Mouse (Mus musculus) urinary bladder, postnatal 25 days (tissue): ENCODE data around the gene Ell2.
A peak's percentile ranks its signal among the peaks of the same experiment; 100 is the strongest.

Source experiments
- DNase-seq: peaks from one replicate; pipeline ENCODE4 v3.0.0; 2022; ENCODE audit warnings: low spot score

Gene Ell2

DNA sequence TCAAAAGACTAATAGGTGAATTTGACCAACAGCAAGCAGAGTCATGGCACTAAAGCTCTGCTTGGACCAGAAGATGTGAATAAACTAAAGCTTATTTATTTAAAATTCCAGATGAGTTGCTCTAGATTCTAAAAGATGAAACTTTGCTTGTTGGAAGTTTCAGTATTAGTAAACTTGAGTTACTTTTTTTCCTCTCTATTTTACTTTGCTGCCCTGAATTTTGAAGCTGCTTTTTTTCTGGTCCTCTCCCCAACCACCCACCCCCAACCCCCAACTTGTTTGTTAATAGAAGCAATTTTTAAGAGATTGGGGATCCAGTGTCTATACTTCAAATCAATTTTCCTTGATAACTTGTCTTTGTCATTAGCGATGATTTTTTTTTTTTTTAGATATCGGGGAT lies 64.2 kb downstream of the Ell2 start:
- no peak for DNase-seq

GRCm38 (mm10) chr13:75771404-75771803 lies 64.8 kb downstream of the Ell2 start:
- no peak for DNase-seq

DNA sequence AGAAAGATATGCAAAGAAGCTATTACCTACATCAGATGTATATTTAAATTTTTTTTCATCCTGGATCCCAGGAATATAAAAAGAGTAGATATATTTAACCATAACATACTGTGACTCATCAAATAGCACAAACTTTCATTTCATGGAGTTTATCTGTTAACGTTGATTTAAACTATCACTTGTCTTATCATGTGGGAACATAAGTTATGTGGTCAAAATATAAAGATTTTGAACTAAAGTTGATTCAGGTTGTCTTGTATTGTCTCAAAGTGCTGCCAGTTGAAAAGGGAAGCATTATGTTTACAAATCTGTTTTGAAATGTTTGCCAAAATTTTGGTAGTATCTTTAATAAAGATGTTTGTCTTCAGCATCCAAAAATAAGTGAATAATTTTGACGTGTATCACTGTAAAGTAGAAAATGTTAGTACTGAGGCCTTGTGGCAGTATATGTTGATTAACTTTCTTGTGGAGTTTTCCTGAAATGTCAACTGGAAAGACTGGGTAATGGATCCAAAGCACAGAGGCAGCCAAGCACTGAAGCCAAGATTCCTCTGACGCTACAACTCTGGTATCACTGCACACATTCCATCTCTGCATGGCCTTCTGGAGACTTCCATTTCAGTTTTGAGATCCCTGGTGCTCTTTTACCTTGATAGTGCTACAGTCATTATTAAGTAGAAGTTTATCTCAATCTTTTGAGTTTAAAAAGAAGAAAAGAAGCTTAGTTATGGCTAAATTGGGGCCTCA lies 65.6 kb downstream of the Ell2 start:
- no peak for DNase-seq

- DNase-seq = no peak
Measured at GRCm38 (mm10) chr13:75775961-75776360, 69.4 kb downstream of the Ell2 start.

- DNase-seq = no peak
Measured at GRCm38 (mm10) chr13:75776692-75777091, 70.1 kb downstream of the Ell2 start.

- no peak for DNase-seq
Measured at GRCm38 (mm10) chr13:75778156-75778555, 71.6 kb downstream of the Ell2 start.

GRCm38 (mm10) chr13:75779169-75779568 lies 72.6 kb downstream of the Ell2 start:
- DNase-seq = no peak

- DNase-seq = no peak
Measured at GRCm38 (mm10) chr13:75780096-75780495, 73.5 kb downstream of the Ell2 start.

- no peak for DNase-seq
Measured at GRCm38 (mm10) chr13:75785726-75786125, 79.2 kb downstream of the Ell2 start.

DNA sequence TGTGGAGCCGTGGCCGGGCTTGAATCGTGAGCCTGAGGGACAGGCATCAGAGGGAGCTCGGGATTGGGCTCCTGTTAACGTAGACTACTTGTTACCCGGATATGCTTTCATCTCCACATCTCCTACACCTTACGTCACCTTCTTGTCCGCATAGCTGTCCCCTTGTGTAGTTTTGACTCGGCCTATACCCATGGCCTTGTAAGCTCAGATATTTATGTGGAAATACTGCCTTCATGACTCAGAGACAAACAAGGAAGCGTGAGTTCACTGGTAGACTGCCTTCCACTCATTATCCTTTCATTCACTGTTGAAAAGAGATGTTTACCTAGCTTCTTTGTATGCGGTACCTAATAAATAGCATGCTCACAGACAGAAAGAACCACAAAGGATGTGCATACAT lies 79.7 kb downstream of the Ell2 start:
- no peak for DNase-seq

DNA sequence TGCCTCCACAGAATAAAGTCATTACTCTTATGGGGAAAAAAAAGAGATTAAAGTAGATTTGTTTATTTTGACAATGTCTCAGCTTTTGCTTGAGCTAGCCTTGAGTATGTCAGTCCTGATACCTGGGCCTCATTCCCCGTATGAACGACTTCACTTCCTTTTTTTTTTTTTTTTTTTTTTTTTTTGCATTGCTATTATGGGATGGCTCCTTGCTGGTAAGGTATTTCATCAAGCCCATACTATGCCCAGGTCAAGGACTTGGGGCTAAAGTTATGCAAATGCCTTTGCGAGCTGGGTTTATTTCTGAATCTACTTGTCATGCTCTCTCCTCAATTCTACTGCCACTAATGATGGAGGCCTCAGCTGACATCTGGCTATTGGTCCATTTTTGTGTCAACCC lies 80.8 kb downstream of the Ell2 start:
- no peak for DNase-seq

GRCm38 (mm10) chr13:75788178-75788577 lies 81.6 kb downstream of the Ell2 start:
- DNase-seq = no peak

DNA sequence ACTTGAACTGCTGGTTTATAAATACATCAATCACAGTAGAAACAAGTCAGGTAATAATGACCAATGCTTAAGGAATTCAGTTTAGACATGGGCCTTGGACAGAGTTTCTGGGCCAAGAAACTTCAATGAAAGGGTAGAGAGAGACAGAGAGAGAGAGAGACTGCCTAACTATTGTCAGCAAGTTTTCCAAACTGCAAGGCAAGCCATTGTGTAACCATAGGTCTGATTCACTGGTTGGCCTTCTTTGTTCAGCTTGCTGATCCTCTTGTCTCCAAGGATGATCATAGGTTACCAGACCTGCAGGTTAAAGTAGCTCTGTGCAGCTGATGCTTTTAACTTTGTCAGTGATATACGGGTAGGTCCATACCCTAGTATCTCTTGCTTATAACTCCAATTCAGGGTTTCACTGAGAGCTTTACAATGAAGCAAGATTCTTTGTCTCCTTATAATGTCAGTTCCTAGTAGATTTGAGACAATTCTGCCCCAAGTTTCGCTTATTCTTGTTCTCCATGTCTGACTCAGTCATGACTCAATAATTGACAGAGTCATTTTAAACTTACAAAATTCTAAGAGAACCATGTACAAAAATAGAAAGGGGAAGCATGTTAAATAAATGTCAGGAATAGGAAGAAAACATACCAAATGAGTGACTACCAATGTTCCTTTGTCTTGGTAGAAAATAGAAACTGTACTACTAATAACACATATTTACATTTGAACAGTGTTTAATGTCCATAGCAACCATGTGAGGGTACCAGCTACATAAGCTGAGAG lies 82.7 kb downstream of the Ell2 start:
- DNase-seq = no peak

DNA sequence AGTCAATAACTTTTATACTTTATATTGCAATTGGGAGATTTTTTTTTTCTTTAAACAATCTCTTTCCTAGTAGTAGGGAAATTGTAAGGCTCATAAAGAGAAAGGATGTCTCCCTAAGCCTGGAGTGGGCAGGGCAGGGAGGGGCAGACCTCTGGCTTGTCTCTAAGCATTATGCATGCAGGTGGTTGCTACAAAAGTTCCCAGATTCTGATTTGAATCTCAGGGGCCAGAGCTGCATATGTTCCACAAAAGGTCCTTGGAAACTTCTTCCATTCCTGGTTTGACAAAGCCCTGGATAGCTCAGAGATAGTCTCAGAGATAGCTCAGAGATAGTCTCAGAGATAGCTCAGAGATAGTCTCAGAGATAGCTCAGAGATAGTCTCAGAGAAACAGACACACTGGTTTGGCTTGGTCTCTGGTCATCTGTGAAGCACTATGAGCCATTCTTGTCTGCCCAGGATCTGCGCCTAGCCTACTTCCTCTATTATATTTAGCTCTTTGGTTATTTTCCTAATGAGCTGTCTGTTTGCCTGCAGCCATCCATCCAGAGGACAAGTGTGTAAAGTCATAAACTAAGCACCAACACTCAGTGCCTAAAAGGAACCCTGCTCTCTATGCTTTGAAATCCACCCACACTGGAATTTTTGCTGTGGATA lies 84.1 kb downstream of the Ell2 start:
- DNase-seq = no peak

DNA sequence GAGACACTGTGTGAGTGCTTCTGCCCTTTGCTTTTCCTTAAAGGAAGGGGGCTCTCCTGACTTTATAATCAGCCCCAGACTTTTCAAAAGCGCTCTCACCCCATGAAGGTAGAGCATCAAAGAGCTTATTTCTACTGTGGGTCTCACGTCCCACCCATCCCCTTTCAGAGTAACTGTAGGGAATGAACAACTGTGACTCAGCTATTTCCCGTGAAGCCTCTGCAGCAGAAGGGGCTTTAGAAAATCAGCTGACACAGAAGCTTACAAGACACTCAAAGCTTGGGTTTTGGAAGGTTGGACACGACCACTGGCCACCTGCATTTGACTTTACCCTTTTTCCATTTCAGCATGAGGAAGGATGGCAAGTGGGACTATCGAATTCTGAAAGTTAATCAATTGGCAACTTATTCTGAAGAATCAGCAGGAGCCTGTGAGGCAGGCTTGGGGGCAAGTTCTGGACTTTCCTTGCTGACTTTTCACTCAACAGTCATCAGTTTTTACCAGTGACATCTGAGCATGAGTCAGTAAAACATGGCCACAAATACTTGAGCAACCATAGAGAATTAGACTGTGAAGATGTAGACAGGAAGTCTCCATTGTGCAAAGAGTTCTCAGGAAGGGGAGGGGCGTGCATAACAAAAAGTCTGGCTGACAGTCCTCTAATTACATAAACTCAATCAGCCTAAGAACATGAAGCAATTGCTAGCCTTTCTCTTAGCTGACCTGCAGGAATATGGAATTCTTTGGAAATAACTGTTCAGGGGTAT lies 87.5 kb downstream of the Ell2 start:
- DNase-seq = no peak

GRCm38 (mm10) chr13:75797369-75798141 lies 91.0 kb downstream of the Ell2 start:
- peak; percentile 87 for DNase-seq

DNA sequence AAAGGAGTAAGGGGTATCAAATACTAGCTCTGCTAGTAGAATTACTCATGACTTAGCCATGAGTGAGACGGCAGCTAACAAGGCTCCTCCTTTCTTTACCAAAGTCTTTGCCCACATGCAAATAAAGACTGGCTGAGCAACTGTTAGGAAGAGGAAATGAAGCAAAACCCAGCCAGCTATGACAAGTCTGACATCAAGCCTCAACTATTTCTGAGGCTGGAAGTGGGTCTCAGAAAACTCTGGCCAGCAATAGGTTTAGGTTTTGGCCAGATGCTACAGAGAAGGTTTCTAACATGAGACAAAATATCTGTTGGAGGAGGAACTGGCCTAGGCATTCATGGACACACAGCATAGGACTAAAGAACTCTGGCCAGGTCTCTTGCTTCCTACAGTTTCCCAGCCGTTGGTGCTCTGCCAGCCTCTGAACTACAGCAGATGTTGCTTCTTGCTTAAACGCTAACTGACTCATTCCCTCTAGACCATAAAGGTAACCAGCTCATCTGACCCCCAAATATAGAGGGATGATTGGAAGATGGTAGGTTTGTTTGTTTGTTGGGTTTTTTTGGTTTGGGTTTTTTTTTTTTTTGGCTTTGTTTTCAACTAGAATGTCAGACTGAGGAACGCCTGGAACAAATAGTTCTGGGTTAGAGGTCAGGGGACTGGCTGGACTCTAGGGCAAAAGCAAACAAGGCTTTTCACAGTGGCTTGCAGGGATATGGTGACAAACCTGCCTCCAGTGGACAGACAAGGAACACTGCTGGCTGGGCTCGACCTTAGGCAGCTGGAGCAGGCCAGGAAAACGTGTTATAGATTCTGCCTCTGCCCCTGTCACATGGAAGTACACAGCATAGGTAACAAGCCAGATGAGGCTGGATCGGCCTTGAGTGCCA lies 92.1 kb downstream of the Ell2 start:
- peak; percentile 20 for DNase-seq

- DNase-seq = no peak
Measured at GRCm38 (mm10) chr13:75799421-75799820, 92.9 kb downstream of the Ell2 start.

DNA sequence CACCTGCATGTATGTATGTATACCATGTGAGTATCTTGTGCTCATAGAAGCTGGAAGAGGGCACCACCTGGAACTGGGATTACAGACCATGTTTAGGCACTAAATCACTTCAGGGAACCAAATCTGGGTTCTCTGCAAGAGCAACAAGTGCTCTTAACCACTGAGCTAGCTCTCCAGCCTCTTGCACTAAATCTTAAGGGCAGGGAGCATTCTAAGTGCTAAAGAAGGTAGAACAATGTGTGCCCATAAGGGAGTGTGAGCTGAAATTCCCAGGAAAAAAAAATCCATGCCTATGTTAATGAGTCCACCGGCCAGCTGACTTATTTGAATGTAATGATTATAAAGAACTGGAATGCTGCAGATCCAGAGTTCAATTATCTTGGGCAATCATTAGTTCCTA lies 101.4 kb downstream of the Ell2 start:
- DNase-seq = no peak

DNA sequence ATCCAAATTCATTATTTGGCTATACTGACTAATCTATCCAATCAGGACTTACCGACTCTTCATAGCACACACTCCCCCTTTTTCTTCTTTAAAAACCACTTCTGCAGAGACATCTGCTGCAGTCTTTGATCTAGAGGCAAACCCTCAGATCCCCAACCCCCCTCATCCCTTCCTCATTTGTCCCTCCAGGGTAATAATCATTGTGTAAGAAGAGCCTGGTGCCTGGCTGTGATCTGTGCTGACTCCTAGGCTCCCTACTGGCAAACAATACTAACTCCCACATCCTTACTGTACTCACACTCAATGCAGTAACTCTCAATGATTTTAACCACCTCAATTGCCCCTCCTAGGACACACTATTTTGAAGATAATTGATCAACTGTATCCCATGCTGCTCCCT lies 103.4 kb downstream of the Ell2 start:
- DNase-seq = no peak

- DNase-seq = no peak
Measured at GRCm38 (mm10) chr13:75817183-75817582, 110.6 kb downstream of the Ell2 start.
